Mouse (Mus musculus): ENCODE data around the gene Gpi1. TPM values are rescaled to one million over a fixed set of nuclear protein-coding genes. Genes with fewer than 3 reads are reported as not detected.

Gpi1 gene
- polyA plus RNA-seq, 1 experiment, result 306 TPM

DNA sequence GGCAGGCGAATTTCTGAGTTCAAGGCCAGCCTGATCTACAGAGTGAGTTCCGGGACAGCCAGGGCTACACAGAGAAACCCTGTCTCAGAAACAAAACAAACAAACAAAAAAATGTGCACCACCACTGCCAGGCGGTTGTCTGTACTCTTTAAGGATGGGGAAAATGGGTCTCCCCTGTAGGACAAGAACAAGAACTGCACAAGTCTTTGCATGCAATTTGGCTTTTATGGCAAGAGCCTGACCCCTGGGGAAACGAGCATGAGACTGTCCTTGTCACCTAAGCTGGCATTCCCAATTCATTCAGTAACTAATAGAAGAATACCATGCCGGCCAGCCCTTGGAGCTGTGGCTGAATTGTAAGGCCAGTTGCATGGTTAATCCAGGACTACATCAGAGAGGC lies 5.5 kb upstream of the Gpi1 start:
- 83% methylated on average over 5 of the region's 5 CpGs for WGBS
- Histone ChIP-seq H3K4me3 (replicated peaks; ENCODE audit: control insufficient read depth, low read depth, low read length) (no peak overlapping the region), H3K4me1 (ENCODE audit: control insufficient read depth, insufficient read depth, low read length) (peaks cover 2% of the 10 kb centered on the region; the same call in 1 of the 2 replicates), H3K27ac (ENCODE audit: control insufficient read depth, insufficient read depth, low read depth, low read length, poor library complexity) (no peak overlapping the region)
- TF ChIP-seq CTCF (IDR thresholded peaks at IDR 0.05; ENCODE audit: control insufficient read depth, insufficient read depth, low read length) (no peak), POLR2A (IDR thresholded peaks at IDR 0.05; ENCODE audit: borderline replicate concordance, control insufficient read depth, low read depth, low read length) (no peak)

DNA sequence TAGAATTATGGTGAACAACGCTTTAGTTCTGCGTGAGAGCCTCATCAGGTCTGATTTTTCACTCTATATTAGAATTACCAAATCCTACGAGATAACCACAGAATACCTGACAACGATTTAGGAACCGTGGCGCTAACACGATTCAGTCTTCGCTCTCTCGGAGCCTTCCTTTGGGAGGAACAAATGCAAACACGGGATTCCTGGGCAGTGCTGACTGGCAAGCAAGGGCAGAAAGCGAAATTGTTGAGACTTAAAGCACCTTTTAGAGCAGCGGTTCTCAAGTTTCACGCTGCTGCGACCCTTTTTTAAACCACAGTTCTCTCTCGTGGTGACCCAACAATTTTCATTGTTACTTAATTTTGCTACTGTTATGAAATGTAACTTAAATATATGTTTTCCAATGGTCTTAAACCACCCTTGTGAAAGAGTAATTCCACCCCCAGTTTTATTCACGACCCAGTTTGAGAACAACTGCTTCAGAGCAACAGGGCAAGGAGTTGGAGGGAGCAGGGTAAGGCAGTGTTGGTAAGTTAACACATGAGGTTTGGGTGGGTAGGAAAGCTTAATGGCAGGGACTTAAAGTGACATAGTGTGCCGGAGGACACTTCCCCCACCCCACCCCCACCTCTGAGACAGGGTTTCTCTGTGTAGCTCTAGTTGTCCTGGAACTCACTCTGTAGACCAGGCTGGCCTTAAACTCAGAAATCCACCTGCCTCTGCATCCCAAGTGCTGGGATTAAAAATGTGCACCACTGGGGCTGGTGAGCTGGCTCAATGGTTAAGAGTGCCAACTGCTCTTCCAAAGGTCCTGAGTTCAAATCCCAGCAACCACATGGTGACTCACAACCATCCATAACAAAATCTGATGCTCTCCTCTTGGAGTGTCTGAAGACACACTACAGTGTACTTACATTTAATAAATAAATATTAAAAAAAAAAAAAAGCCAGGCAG lies 4.8 kb upstream of the Gpi1 start:
- peaks cover 2% of the 10 kb centered on the region; the same call in 1 of the 2 replicates for H3K4me1 ChIP-seq (ENCODE audit: control insufficient read depth, insufficient read depth, low read length)
- 1% methylated on average over 17 of the region's 17 CpGs for WGBS

DNA sequence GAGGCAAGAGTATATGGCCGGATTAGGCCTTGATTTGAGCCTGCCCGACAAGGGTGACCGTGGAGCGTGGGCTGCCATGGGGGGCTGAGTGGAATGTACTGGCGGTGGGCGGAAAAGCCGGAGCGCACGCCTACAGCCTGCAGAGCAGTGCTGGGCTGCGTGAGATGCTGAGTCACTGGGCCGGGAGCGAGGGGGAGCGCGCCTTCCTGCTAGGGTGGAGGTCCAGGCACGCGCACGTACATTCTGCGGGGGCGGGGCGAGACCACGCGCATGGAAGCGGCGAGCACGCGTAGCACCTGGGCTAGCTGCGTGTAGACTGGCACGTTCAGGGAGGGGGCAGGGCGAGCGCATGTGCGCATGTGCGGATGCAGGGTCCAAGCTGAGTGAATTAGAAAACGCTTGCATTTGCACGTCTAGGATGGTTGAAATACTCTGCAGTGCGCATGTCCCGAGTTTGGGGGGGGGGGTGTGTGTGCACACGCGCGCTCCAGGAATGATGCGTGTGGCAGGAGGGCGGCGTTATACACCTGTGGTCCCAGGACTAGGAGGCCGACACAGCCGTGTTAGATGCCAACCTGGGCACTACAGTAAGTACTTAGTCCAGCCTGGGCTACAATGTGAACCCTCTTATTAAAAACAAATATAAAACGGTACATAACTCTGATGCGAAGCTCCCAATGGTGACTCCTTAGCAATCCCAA lies 3.9 kb upstream of the Gpi1 start:
- peak overlapping the region; percentile 77 for H3K4me3 ChIP-seq (replicated peaks; ENCODE audit: control insufficient read depth, low read depth, low read length)
- H3K27ac ChIP-seq (ENCODE audit: control insufficient read depth, insufficient read depth, low read depth, low read length, poor library complexity), result peak overlapping the region; percentile 68
- TF ChIP-seq CTCF (IDR thresholded peaks at IDR 0.05; ENCODE audit: control insufficient read depth, insufficient read depth, low read length) (peak; percentile 5; the same call in 1 of the 2 replicates), POLR2A (IDR thresholded peaks at IDR 0.05; ENCODE audit: borderline replicate concordance, control insufficient read depth, low read depth, low read length) (peak; percentile 73; the same call in 1 of the 2 replicates)
- peaks cover 2% of the 10 kb centered on the region; the same call in 1 of the 2 replicates for H3K4me1 ChIP-seq (ENCODE audit: control insufficient read depth, insufficient read depth, low read length)
- under 1% methylated on average over 46 of the region's 46 CpGs for WGBS

More for the DNA sequence above, 4.8 kb upstream of the Gpi1 start:
- H3K27ac ChIP-seq (ENCODE audit: control insufficient read depth, insufficient read depth, low read depth, low read length, poor library complexity), result no peak overlapping the region
- peak overlapping the region; percentile 77 for H3K4me3 ChIP-seq (replicated peaks; ENCODE audit: control insufficient read depth, low read depth, low read length)
- TF ChIP-seq POLR2A (IDR thresholded peaks at IDR 0.05; ENCODE audit: borderline replicate concordance, control insufficient read depth, low read depth, low read length) (no peak), CTCF (IDR thresholded peaks at IDR 0.05; ENCODE audit: control insufficient read depth, insufficient read depth, low read length) (no peak)

DNA sequence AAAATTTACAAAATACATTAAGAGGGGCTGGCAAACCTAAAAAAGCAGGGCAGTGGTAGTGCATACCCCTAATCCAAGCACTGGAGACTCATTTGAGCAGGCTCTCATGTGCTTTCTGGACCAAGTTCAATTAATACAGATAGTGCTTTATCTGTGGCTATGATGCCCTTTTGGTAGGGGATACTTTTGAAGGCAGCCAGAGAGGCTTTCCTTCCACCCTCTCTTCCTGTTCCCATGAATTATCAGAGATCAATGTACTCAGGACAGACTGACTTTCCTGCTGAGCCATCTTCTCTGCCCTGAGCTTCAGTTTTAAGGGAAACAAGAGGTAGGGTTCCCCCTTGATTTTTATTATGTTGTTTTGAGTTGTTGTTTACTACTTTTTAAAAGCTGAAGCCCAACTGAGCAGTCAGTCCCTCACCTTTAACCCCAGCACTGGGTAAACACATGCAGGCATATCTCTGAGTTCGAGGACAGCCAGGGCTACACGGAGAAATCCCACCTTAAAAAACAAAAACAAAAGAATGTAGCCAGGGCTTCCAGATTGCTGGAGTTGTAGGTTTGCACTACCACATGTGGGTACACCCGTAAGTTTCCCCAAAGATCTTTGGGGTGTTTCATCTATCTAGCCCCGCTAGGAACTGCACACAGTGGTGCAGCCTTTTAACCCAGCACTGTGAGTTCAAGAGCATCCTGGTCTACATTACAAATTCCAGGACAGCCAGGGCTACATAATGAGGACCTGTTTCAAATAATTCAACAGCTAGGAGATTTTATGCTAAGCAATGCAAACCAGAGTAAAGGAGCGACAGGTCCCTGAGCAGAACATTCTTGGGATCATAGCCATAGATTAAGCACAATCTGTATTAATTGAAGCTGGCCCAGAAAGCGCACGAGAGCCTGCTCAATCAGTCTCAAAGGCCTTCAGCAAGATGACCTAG lies 2.9 kb upstream of the Gpi1 start:
- WGBS, result 49% methylated on average over 7 of the region's 7 CpGs
- peak overlapping the region; percentile 77 for H3K4me3 ChIP-seq (replicated peaks; ENCODE audit: control insufficient read depth, low read depth, low read length)
- peaks cover 2% of the 10 kb centered on the region; the same call in 1 of the 2 replicates for H3K4me1 ChIP-seq (ENCODE audit: control insufficient read depth, insufficient read depth, low read length)
- H3K27ac ChIP-seq (ENCODE audit: control insufficient read depth, insufficient read depth, low read depth, low read length, poor library complexity), result peak overlapping the region; percentile 68
- TF ChIP-seq CTCF (IDR thresholded peaks at IDR 0.05; ENCODE audit: control insufficient read depth, insufficient read depth, low read length) (no peak), POLR2A (IDR thresholded peaks at IDR 0.05; ENCODE audit: borderline replicate concordance, control insufficient read depth, low read depth, low read length) (no peak)

DNA sequence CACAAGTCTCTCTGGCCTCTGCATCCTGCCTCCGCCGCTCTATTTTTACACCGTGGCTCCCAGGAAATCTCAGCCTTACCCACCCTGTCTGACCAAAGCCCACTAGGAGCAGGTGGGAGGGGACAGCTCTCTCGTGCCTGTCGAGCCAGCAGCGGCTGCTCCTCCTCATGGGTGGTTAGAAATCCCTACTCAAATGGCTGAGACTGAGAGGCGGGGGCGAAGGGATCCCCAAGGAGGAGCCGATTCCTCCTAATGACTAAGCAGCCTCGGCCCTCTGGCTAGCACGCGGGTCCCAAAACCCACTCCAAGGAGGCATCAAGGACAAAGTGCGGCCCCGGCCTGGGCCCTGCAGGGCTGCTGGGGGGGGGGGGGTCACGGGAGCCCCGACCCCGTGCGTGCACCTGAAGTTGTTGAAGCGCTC lies 435 bp downstream of the Gpi1 start:
- no peak for TF ChIP-seq CTCF (IDR thresholded peaks at IDR 0.05; ENCODE audit: control insufficient read depth, insufficient read depth, low read length)
- TF ChIP-seq POLR2A (IDR thresholded peaks at IDR 0.05; ENCODE audit: borderline replicate concordance, control insufficient read depth, low read depth, low read length), result no peak
- Histone ChIP-seq H3K27ac (ENCODE audit: control insufficient read depth, insufficient read depth, low read depth, low read length, poor library complexity) (peak overlapping the region; percentile 87), H3K4me1 (ENCODE audit: control insufficient read depth, insufficient read depth, low read length) (peaks cover 2% of the 10 kb centered on the region; the same call in 1 of the 2 replicates), H3K4me3 (replicated peaks; ENCODE audit: control insufficient read depth, low read depth, low read length) (peak overlapping the region; percentile 91)
- 2% methylated on average over 19 of the region's 19 CpGs for WGBS

DNA sequence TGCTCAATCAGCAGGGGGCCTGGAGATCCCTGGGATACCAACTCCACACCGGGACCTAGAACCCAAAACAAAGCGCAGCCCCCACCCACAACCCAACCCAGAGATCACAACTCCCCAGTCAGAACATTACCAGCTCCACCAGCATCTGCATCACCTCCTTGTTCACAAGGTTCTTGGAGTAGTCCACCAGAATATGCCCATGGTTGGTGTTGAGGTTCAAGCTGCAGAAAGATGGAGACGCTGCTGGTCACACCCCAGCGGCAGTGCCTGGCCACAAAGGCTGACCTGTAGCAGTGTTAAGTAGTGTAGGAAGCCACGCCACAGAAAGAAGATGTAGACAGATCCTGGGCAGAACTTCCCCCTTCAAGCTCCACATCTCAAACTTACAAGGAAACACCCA lies 983 bp downstream of the Gpi1 start:
- H3K4me3 ChIP-seq (replicated peaks; ENCODE audit: control insufficient read depth, low read depth, low read length), result peak overlapping the region; percentile 91
- H3K27ac ChIP-seq (ENCODE audit: control insufficient read depth, insufficient read depth, low read depth, low read length, poor library complexity), result peak overlapping the region; percentile 87
- H3K4me1 ChIP-seq (ENCODE audit: control insufficient read depth, insufficient read depth, low read length), result peaks cover 2% of the 10 kb centered on the region; the same call in 1 of the 2 replicates
- 16% methylated on average over 5 of the region's 5 CpGs for WGBS
- TF ChIP-seq CTCF (IDR thresholded peaks at IDR 0.05; ENCODE audit: control insufficient read depth, insufficient read depth, low read length) (no peak), POLR2A (IDR thresholded peaks at IDR 0.05; ENCODE audit: borderline replicate concordance, control insufficient read depth, low read depth, low read length) (no peak)

DNA sequence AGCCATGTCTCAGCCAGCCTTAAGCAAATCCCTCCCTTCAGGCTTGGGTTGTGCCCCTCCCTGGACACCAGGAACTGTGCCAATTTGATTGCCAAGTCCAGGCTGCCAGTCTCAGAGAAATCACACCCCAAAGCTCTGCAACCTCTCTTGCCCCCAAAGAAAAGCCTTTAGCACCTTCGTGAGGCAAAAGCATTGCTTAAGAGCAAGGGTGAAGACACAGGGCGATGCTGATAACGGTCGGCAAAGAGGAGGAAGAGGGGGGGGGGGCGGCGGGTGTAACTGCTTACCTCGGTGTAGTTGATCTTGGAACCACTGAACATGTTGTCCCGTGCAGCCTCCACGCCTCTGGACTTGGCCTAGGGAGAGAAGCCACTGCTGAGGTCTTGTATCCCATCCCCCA lies 1.5 kb downstream of the Gpi1 start:
- 22% methylated on average over 9 of the region's 9 CpGs for WGBS

More for the DNA sequence above, 1.5 kb downstream of the Gpi1 start:
- Histone ChIP-seq H3K4me1 (ENCODE audit: control insufficient read depth, insufficient read depth, low read length) (peaks cover 2% of the 10 kb centered on the region; the same call in 1 of the 2 replicates), H3K4me3 (replicated peaks; ENCODE audit: control insufficient read depth, low read depth, low read length) (peak overlapping the region; percentile 91), H3K27ac (ENCODE audit: control insufficient read depth, insufficient read depth, low read depth, low read length, poor library complexity) (peak overlapping the region; percentile 59)
- TF ChIP-seq POLR2A (IDR thresholded peaks at IDR 0.05; ENCODE audit: borderline replicate concordance, control insufficient read depth, low read depth, low read length) (no peak), CTCF (IDR thresholded peaks at IDR 0.05; ENCODE audit: control insufficient read depth, insufficient read depth, low read length) (no peak)

All from bone marrow, adult 2 months (tissue).